Mouse (Mus musculus) T-helper 1 cell (primary cell): ENCODE data around the gene Fth1.

Source experiments
- in situ Hi-C: fragments of 300-600 bp; cut with MboI, MseI; formaldehyde crosslinking; loops from one replicate; pipeline ENCODE4 v1.15.1; 2025; ENCODE audit warnings: high pct_unique_total_duplicates

The Fth1 gene

GRCm38 (mm10) chr19:10022414-10023303 lies 42.3 kb downstream of the Fth1 start:
- in situ Hi-C loops, result no loop called here

GRCm38 (mm10) chr19:10023304-10023758 lies 42.9 kb downstream of the Fth1 start:
- in situ Hi-C loops, result no loop called here

GRCm38 (mm10) chr19:10025169-10025875 lies 44.9 kb downstream of the Fth1 start:
- in situ Hi-C loops, result no loop called here

- in situ Hi-C loops, result no loop called here
These were observed 49.3 kb downstream of the Fth1 start for GRCm38 (mm10) chr19:10029746-10030145.

- in situ Hi-C loops, result no loop called here
These were observed 53.0 kb downstream of the Fth1 start for GRCm38 (mm10) chr19:10033211-10033973.

- in situ Hi-C loops, result no loop called here
These were observed 54.0 kb downstream of the Fth1 start for GRCm38 (mm10) chr19:10034356-10034755.
